Mouse (Mus musculus): ENCODE data around the gene Mroh3.

GRCm38 (mm10) chr1:136231596-136231995, 19.0 kb upstream of the Mroh3 start:
- TF ChIP-seq EP300 (optimal IDR thresholded peaks at IDR 0.05) (no peak), CTCF (IDR thresholded peaks at IDR 0.05; ENCODE audit: low read depth) (no peak)

All from stomach, postnatal 0 days (tissue).